ENCODE assay signal across 33 mouse cellular contexts in genomic region chr10:79760603-79761143, GRCm38 (mm10). TPM values are rescaled to one million over a fixed set of nuclear protein-coding genes. Genes with fewer than 3 reads are reported as not detected.
A peak's percentile ranks its signal among the peaks of the same experiment; 100 is the strongest.
DNase-seq lines count a peak whose midpoint lies in the region; ATAC-seq lines count a peak whose summit lies in the region.
"Had no signal": no experiment of that assay in that cellular context is flagged by ENCODE, and none has a peak within 500 bp of the region (broad histone marks: within the 10 kb centered on the region; RNA-seq: fewer than 3 reads in every experiment).

No protein-coding gene starts in this region.

- H3K27me3 ChIP-seq in megakaryocyte, embryonic 14.5 days (replicated peaks), result no peaks in the 10 kb centered on the region
- H3K27me3 ChIP-seq in embryonic facial prominence, embryonic 10.5 days (replicated peaks; ENCODE audit: low read depth, poor library complexity, severe bottlenecking), result 0 out of 2 replicates have a peak, but pooled peaks cover 6% of the 10 kb centered on the region
- no peaks in the 10 kb centered on the region for H3K27me3 ChIP-seq in embryonic facial prominence, embryonic 15.5 days
- H3K27me3 ChIP-seq: CH12.LX; embryonic facial prominence, embryonic 13.5 days; forebrain, embryonic 13.5 days; Patski had no signal

- peaks cover 81% of the 10 kb centered on the region for H3K36me3 ChIP-seq in megakaryocyte, embryonic 14.5 days (replicated peaks; ENCODE audit: low read length)
- peaks cover 96% of the 10 kb centered on the region for H3K36me3 ChIP-seq in embryonic facial prominence, embryonic 10.5 days (replicated peaks)
- peaks cover 68% of the 10 kb centered on the region for H3K36me3 ChIP-seq in embryonic facial prominence, embryonic 15.5 days

- 92% methylated on average over 11 of the region's 11 CpGs for WGBS in embryonic facial prominence, embryonic 10.5 days
- 89% methylated on average over 11 of the region's 11 CpGs for WGBS in embryonic facial prominence, embryonic 15.5 days

- H3K27ac ChIP-seq in embryonic facial prominence, embryonic 10.5 days (replicated peaks), result no peak overlapping the region
- no peak overlapping the region for H3K27ac ChIP-seq in embryonic facial prominence, embryonic 15.5 days (replicated peaks)
- H3K27ac ChIP-seq: embryonic facial prominence, embryonic 13.5 days; forebrain, embryonic 10.5 days; forebrain, embryonic 13.5 days; heart, adult 2 months; heart, embryonic 10.5 days; heart, embryonic 13.5 days; hindbrain, embryonic 14.5 days; hindbrain, postnatal 0 days had no signal

- H3K4me1 ChIP-seq in megakaryocyte, embryonic 14.5 days, result peaks cover 43% of the 10 kb centered on the region
- H3K4me1 ChIP-seq in embryonic facial prominence, embryonic 10.5 days, result peaks cover 24% of the 10 kb centered on the region
- peaks cover 22% of the 10 kb centered on the region for H3K4me1 ChIP-seq in embryonic facial prominence, embryonic 15.5 days

- ATAC-seq in megakaryocyte, adult 5-6 weeks (ENCODE audit: poor library complexity, severe bottlenecking), result no peak
- 0 out of 2 replicates have a peak, but pooled peaks have one; percentile 39 for ATAC-seq in embryonic facial prominence, embryonic 15.5 days (ENCODE audit: insufficient number of reproducible peaks, low FRiP score, low TSS enrichment, low read depth)
- ATAC-seq: forebrain, embryonic 13.5 days; forebrain, embryonic 16.5 days; hindbrain, postnatal 0 days; inflammation-experienced regulatory T-cells, adult 6 months; Patski had no signal

- no peak overlapping the region for H3K4me2 ChIP-seq in embryonic facial prominence, embryonic 15.5 days (replicated peaks)
- H3K4me2 ChIP-seq: embryonic facial prominence, embryonic 13.5 days; forebrain, embryonic 13.5 days; heart, embryonic 13.5 days; hindbrain, embryonic 14.5 days had no signal

- no peaks in the 10 kb centered on the region for H3K9me3 ChIP-seq in megakaryocyte, embryonic 14.5 days
- no peaks in the 10 kb centered on the region for H3K9me3 ChIP-seq in embryonic facial prominence, embryonic 10.5 days
- H3K9me3 ChIP-seq in embryonic facial prominence, embryonic 15.5 days (replicated peaks), result no peaks in the 10 kb centered on the region
- H3K9me3 ChIP-seq: embryonic facial prominence, embryonic 13.5 days; forebrain, embryonic 10.5 days; forebrain, embryonic 13.5 days; G1E; heart, embryonic 10.5 days; heart, embryonic 13.5 days had no signal

- peak; percentile 54 for DNase-seq in adrenal gland, postnatal 14 days
- DNase-seq in adrenal gland, adult 8-10 months, result no peak
- no peak for DNase-seq in embryonic facial prominence, embryonic 10.5 days (ENCODE audit: low spot score)
- DNase-seq in urinary bladder, adult 2 months (ENCODE audit: low spot score), result no peak
- DNase-seq: B cell, adult 2 months; cerebellum, adult 11-12 months; cerebellum, adult 8-10 months; cerebellum, postnatal 14 days; gastrocnemius, postnatal 36 days; heart, adult 2 months; heart, postnatal 14 days; heart, postnatal 4 days had no signal

- H3K4me3 ChIP-seq in megakaryocyte, embryonic 14.5 days (replicated peaks), result peak overlapping the region; percentile 2
- H3K4me3 ChIP-seq in embryonic facial prominence, embryonic 10.5 days, result 0 out of 2 replicates have a peak overlapping the region, but pooled peaks have one; percentile 8
- no peak overlapping the region for H3K4me3 ChIP-seq in embryonic facial prominence, embryonic 15.5 days (replicated peaks)
- H3K4me3 ChIP-seq: embryonic facial prominence, embryonic 13.5 days; forebrain, embryonic 10.5 days; forebrain, embryonic 13.5 days; heart, adult 2 months; heart, embryonic 10.5 days; heart, embryonic 13.5 days had no signal

- no peak overlapping the region for H3K9ac ChIP-seq in embryonic facial prominence, embryonic 15.5 days
- H3K9ac ChIP-seq: embryonic facial prominence, embryonic 13.5 days; forebrain, embryonic 13.5 days; heart, embryonic 13.5 days; hindbrain, embryonic 14.5 days had no signal

RNA-seq across cellular contexts. Expression of gene Fgf22, which starts 5.8 kb away (rescaled TPM):
- not detected in 2 replicates for total RNA-seq in adrenal gland, postnatal 14 days (2021)
- total RNA-seq in adrenal gland, adult 8-10 months (2022), result 1 to 10 TPM in 2 of 4 experiments, under 1 TPM in 1, not detected in 1; 0.38 to 1.2 (median 1.1) TPM
- polyA plus RNA-seq in megakaryocyte, embryonic 14.5 days (2012; ENCODE audit: insufficient read depth, low replicate concordance), result not detected in 2 replicates
- total RNA-seq in megakaryocyte, adult 5-6 weeks (2015), result not detected in 2 replicates
- total RNA-seq in megakaryocyte, adult 5-6 weeks (2017), result not detected in 2 replicates
- polyA plus RNA-seq in embryonic facial prominence, embryonic 10.5 days (2016; fragmentation: Nextera tagmentation; extraction: Ambion mirVana), result 0.46 TPM in 1 of 2 replicates, not detected in the other
- polyA plus RNA-seq in embryonic facial prominence, embryonic 15.5 days (2015; fragmentation: Nextera tagmentation; extraction: Ambion mirVana), result 2.5 and 3.9 TPM in 2 replicates
- polyA plus RNA-seq in urinary bladder, adult 2 months (2012; rRNA removed), result 0.04 and 0.06 TPM in 2 replicates
- total RNA-seq: adrenal gland, postnatal 4 days; CH12.LX; gastrocnemius, adult 18-20 months; gastrocnemius, postnatal 10 days; gastrocnemius, postnatal 36 days; granulocyte monocyte progenitor cell, adult 5-6 weeks; heart, adult 2 months; heart, postnatal 14 days; heart, postnatal 4 days had no signal
- polyA plus RNA-seq: G1E; heart, adult 2 months; heart, embryonic 13.5 days had no signal

RNA-seq across cellular contexts. Expression of gene Rnf126, which starts 6.1 kb away (rescaled TPM):
- 54.7 and 56.5 TPM in 2 replicates for total RNA-seq in adrenal gland, postnatal 14 days (2021)
- total RNA-seq in adrenal gland, adult 8-10 months (2022), result 10 to 100 TPM; 45.2 to 61.9 (median 50.8) TPM
- 302 and 542 TPM in 2 replicates for polyA plus RNA-seq in megakaryocyte, embryonic 14.5 days (2012; ENCODE audit: insufficient read depth, low replicate concordance)
- total RNA-seq in megakaryocyte, adult 5-6 weeks (2015), result 30.4 and 34.0 TPM in 2 replicates
- total RNA-seq in megakaryocyte, adult 5-6 weeks (2017), result 12.5 and 13.0 TPM in 2 replicates
- 125 and 126 TPM in 2 replicates for polyA plus RNA-seq in embryonic facial prominence, embryonic 10.5 days (2016; fragmentation: Nextera tagmentation; extraction: Ambion mirVana)
- 110 and 127 TPM in 2 replicates for polyA plus RNA-seq in embryonic facial prominence, embryonic 15.5 days (2015; fragmentation: Nextera tagmentation; extraction: Ambion mirVana)
- polyA plus RNA-seq in urinary bladder, adult 2 months (2012; rRNA removed), result 54.5 and 59.4 TPM in 2 replicates

RNA-seq across cellular contexts. Expression of gene Polrmt, which starts 14.3 kb away (rescaled TPM):
- 59.2 and 65.4 TPM in 2 replicates for total RNA-seq in adrenal gland, postnatal 14 days (2021)
- total RNA-seq in adrenal gland, adult 8-10 months (2022), result 10 to 100 TPM; 58.5 to 79.0 (median 70.8) TPM
- polyA plus RNA-seq in megakaryocyte, embryonic 14.5 days (2012; ENCODE audit: insufficient read depth, low replicate concordance), result 11.1 and 25.3 TPM in 2 replicates
- total RNA-seq in megakaryocyte, adult 5-6 weeks (2015), result 20.9 and 27.8 TPM in 2 replicates
- total RNA-seq in megakaryocyte, adult 5-6 weeks (2017), result 9.7 and 12.6 TPM in 2 replicates
- 52.8 and 54.3 TPM in 2 replicates for polyA plus RNA-seq in embryonic facial prominence, embryonic 10.5 days (2016; fragmentation: Nextera tagmentation; extraction: Ambion mirVana)
- polyA plus RNA-seq in embryonic facial prominence, embryonic 15.5 days (2015; fragmentation: Nextera tagmentation; extraction: Ambion mirVana), result 41.6 and 46.6 TPM in 2 replicates
- 28.5 and 31.7 TPM in 2 replicates for polyA plus RNA-seq in urinary bladder, adult 2 months (2012; rRNA removed)

RNA-seq across cellular contexts. Expression of gene Fstl3, which starts 16.4 kb away (rescaled TPM):
- 5.5 and 6.4 TPM in 2 replicates for total RNA-seq in adrenal gland, postnatal 14 days (2021)
- total RNA-seq in adrenal gland, adult 8-10 months (2022), result 10 to 100 TPM in 2 of 4 experiments, 1 to 10 TPM in 2; 8.8 to 55.0 (median 26.2) TPM
- 1.6 TPM in 1 of 2 replicates, not detected in the other for polyA plus RNA-seq in megakaryocyte, embryonic 14.5 days (2012; ENCODE audit: insufficient read depth, low replicate concordance)
- 3.9 and 5.3 TPM in 2 replicates for total RNA-seq in megakaryocyte, adult 5-6 weeks (2015)
- total RNA-seq in megakaryocyte, adult 5-6 weeks (2017), result 1.7 and 2.7 TPM in 2 replicates
- 1.9 and 2.2 TPM in 2 replicates for polyA plus RNA-seq in embryonic facial prominence, embryonic 10.5 days (2016; fragmentation: Nextera tagmentation; extraction: Ambion mirVana)
- polyA plus RNA-seq in embryonic facial prominence, embryonic 15.5 days (2015; fragmentation: Nextera tagmentation; extraction: Ambion mirVana), result 20.1 and 20.2 TPM in 2 replicates
- polyA plus RNA-seq in urinary bladder, adult 2 months (2012; rRNA removed), result 41.4 and 44.3 TPM in 2 replicates

RNA-seq across cellular contexts. Expression of gene Prss57, which starts 30.1 kb away (rescaled TPM):
- total RNA-seq in adrenal gland, postnatal 14 days (2021), result not detected in 2 replicates
- total RNA-seq in adrenal gland, adult 8-10 months (2022), result under 1 TPM in 2 of 4 experiments, not detected in 2; 0.13 to 0.38 TPM
- 0.70 TPM in 1 of 2 replicates, not detected in the other for polyA plus RNA-seq in megakaryocyte, embryonic 14.5 days (2012; ENCODE audit: insufficient read depth, low replicate concordance)
- total RNA-seq in megakaryocyte, adult 5-6 weeks (2015), result 2.7 and 5.6 TPM in 2 replicates
- total RNA-seq in megakaryocyte, adult 5-6 weeks (2017), result 1.2 and 1.8 TPM in 2 replicates
- polyA plus RNA-seq in embryonic facial prominence, embryonic 10.5 days (2016; fragmentation: Nextera tagmentation; extraction: Ambion mirVana), result 0.05 TPM in 1 of 2 replicates, not detected in the other
- 0.07 TPM in 1 of 2 replicates, not detected in the other for polyA plus RNA-seq in embryonic facial prominence, embryonic 15.5 days (2015; fragmentation: Nextera tagmentation; extraction: Ambion mirVana)
- polyA plus RNA-seq in urinary bladder, adult 2 months (2012; rRNA removed), result 0.47 and 0.49 TPM in 2 replicates
- total RNA-seq: adrenal gland, adult 18-20 months; gastrocnemius, adult 18-20 months; gastrocnemius, postnatal 36 days; heart, adult 2 months; heart, postnatal 4 days had no signal
- polyA plus RNA-seq: embryonic facial prominence, embryonic 13.5 days; forebrain, embryonic 10.5 days; G1E; heart, embryonic 10.5 days; hindbrain, embryonic 11.5 days; Patski had no signal
